Mouse (Mus musculus): ENCODE results near the gene Efemp1. TPM values are rescaled to one million over a fixed set of nuclear protein-coding genes. Genes with fewer than 3 reads are reported as not detected.

Gene Efemp1
- 1.0 and 2.3 TPM in 2 replicates for polyA plus RNA-seq (2014; fragmentation: Nextera tagmentation; extraction: Ambion mirVana)

GRCm38 (mm10) chr11:28853102-28853800, at the start of gene Efemp1:
Gene Efemp1 (plus strand): TSS chr11:28853204.
- Histone ChIP-seq H3K9me3 (ENCODE audit: control insufficient read depth, low read length) (no peaks in the 10 kb centered on the region), H3K9ac (replicated peaks; ENCODE audit: low read depth, low read length) (no peak within 1 kb of the TSS), H3K27ac (ENCODE audit: low read depth, low read length) (no peak within 1 kb of the TSS), H3K4me2 (ENCODE audit: low read depth, low read length) (peak within 1 kb of the TSS; percentile 54), H3K27me3 (ENCODE audit: control insufficient read depth, insufficient read depth, low read length) (peaks cover 6% of the 10 kb centered on the region), H3K36me3 (ENCODE audit: control insufficient read depth, insufficient read depth, low read length) (no peaks in the 10 kb centered on the region), H3K4me3 (ENCODE audit: low read depth, low read length) (peak within 1 kb of the TSS; percentile 29), H3K4me1 (ENCODE audit: control insufficient read depth, insufficient read depth, low read length) (no peaks in the 10 kb centered on the region)
- peak; percentile 65; the same call in 1 of the 2 replicates for ATAC-seq (ENCODE audit: low read depth)
- WGBS = under 1% methylated on average over 30 of the region's 30 CpGs

- Histone ChIP-seq H3K36me3 (ENCODE audit: control insufficient read depth, insufficient read depth, low read length) (no peaks in the 10 kb centered on the region), H3K27ac (ENCODE audit: low read depth, low read length) (no peak overlapping the region), H3K9ac (replicated peaks; ENCODE audit: low read depth, low read length) (no peak overlapping the region), H3K27me3 (ENCODE audit: control insufficient read depth, insufficient read depth, low read length) (no peaks in the 10 kb centered on the region), H3K4me1 (ENCODE audit: control insufficient read depth, insufficient read depth, low read length) (no peaks in the 10 kb centered on the region), H3K4me2 (ENCODE audit: low read depth, low read length) (no peak overlapping the region), H3K4me3 (ENCODE audit: low read depth, low read length) (no peak overlapping the region), H3K9me3 (ENCODE audit: control insufficient read depth, low read length) (no peaks in the 10 kb centered on the region)
- 64% methylated on average over 3 of the region's 3 CpGs for WGBS
- ATAC-seq (ENCODE audit: low read depth) = no peak
Measured at GRCm38 (mm10) chr11:28808685-28809084, 44.3 kb upstream of the Efemp1 start.

- H3K4me1 ChIP-seq (ENCODE audit: control insufficient read depth, insufficient read depth, low read length) = no peaks in the 10 kb centered on the region
- no peak overlapping the region for H3K27ac ChIP-seq (ENCODE audit: low read depth, low read length)
- no peak for ATAC-seq (ENCODE audit: low read depth)
- H3K4me3 ChIP-seq (ENCODE audit: low read depth, low read length) = no peak overlapping the region
- 87% methylated on average over 2 of the region's 2 CpGs for WGBS
- no peak overlapping the region for H3K9ac ChIP-seq (replicated peaks; ENCODE audit: low read depth, low read length)
- H3K9me3 ChIP-seq (ENCODE audit: control insufficient read depth, low read length) = no peaks in the 10 kb centered on the region
- H3K36me3 ChIP-seq (ENCODE audit: control insufficient read depth, insufficient read depth, low read length) = no peaks in the 10 kb centered on the region
- H3K4me2 ChIP-seq (ENCODE audit: low read depth, low read length) = no peak overlapping the region
- no peaks in the 10 kb centered on the region for H3K27me3 ChIP-seq (ENCODE audit: control insufficient read depth, insufficient read depth, low read length)
Measured at GRCm38 (mm10) chr11:28811874-28812273, 41.1 kb upstream of the Efemp1 start.

GRCm38 (mm10) chr11:28812564-28812963, 40.4 kb upstream of the Efemp1 start:
- Histone ChIP-seq H3K4me2 (ENCODE audit: low read depth, low read length) (no peak overlapping the region), H3K4me1 (ENCODE audit: control insufficient read depth, insufficient read depth, low read length) (no peaks in the 10 kb centered on the region), H3K27ac (ENCODE audit: low read depth, low read length) (no peak overlapping the region), H3K9ac (replicated peaks; ENCODE audit: low read depth, low read length) (no peak overlapping the region), H3K9me3 (ENCODE audit: control insufficient read depth, low read length) (no peaks in the 10 kb centered on the region), H3K4me3 (ENCODE audit: low read depth, low read length) (no peak overlapping the region), H3K27me3 (ENCODE audit: control insufficient read depth, insufficient read depth, low read length) (no peaks in the 10 kb centered on the region), H3K36me3 (ENCODE audit: control insufficient read depth, insufficient read depth, low read length) (no peaks in the 10 kb centered on the region)
- 69% methylated on average over 2 of the region's 2 CpGs for WGBS
- ATAC-seq (ENCODE audit: low read depth) = no peak

- no peak for ATAC-seq (ENCODE audit: low read depth)
- Histone ChIP-seq H3K36me3 (ENCODE audit: control insufficient read depth, insufficient read depth, low read length) (no peaks in the 10 kb centered on the region), H3K9ac (replicated peaks; ENCODE audit: low read depth, low read length) (no peak overlapping the region), H3K27ac (ENCODE audit: low read depth, low read length) (no peak overlapping the region), H3K27me3 (ENCODE audit: control insufficient read depth, insufficient read depth, low read length) (no peaks in the 10 kb centered on the region), H3K9me3 (ENCODE audit: control insufficient read depth, low read length) (no peaks in the 10 kb centered on the region), H3K4me3 (ENCODE audit: low read depth, low read length) (no peak overlapping the region), H3K4me2 (ENCODE audit: low read depth, low read length) (no peak overlapping the region), H3K4me1 (ENCODE audit: control insufficient read depth, insufficient read depth, low read length) (no peaks in the 10 kb centered on the region)
- 80% methylated on average over 4 of the region's 4 CpGs for WGBS
Measured at GRCm38 (mm10) chr11:28817405-28817804, 35.6 kb upstream of the Efemp1 start.

GRCm38 (mm10) chr11:28826950-28827349, 26.1 kb upstream of the Efemp1 start:
- WGBS = 88% methylated on average over 2 of the region's 2 CpGs
- Histone ChIP-seq H3K27ac (ENCODE audit: low read depth, low read length) (no peak overlapping the region), H3K9ac (replicated peaks; ENCODE audit: low read depth, low read length) (no peak overlapping the region), H3K4me2 (ENCODE audit: low read depth, low read length) (no peak overlapping the region), H3K9me3 (ENCODE audit: control insufficient read depth, low read length) (no peaks in the 10 kb centered on the region), H3K36me3 (ENCODE audit: control insufficient read depth, insufficient read depth, low read length) (no peaks in the 10 kb centered on the region), H3K27me3 (ENCODE audit: control insufficient read depth, insufficient read depth, low read length) (no peaks in the 10 kb centered on the region), H3K4me1 (ENCODE audit: control insufficient read depth, insufficient read depth, low read length) (no peaks in the 10 kb centered on the region), H3K4me3 (ENCODE audit: low read depth, low read length) (no peak overlapping the region)
- ATAC-seq (ENCODE audit: low read depth) = no peak

- no peaks in the 10 kb centered on the region for H3K9me3 ChIP-seq (ENCODE audit: control insufficient read depth, low read length)
- no peak overlapping the region for H3K9ac ChIP-seq (replicated peaks; ENCODE audit: low read depth, low read length)
- ATAC-seq (ENCODE audit: low read depth) = no peak
- WGBS = 42% methylated on average over 3 of the region's 3 CpGs
- H3K4me3 ChIP-seq (ENCODE audit: low read depth, low read length) = no peak overlapping the region
- no peaks in the 10 kb centered on the region for H3K27me3 ChIP-seq (ENCODE audit: control insufficient read depth, insufficient read depth, low read length)
- H3K36me3 ChIP-seq (ENCODE audit: control insufficient read depth, insufficient read depth, low read length) = no peaks in the 10 kb centered on the region
- no peak overlapping the region for H3K4me2 ChIP-seq (ENCODE audit: low read depth, low read length)
- no peak overlapping the region for H3K27ac ChIP-seq (ENCODE audit: low read depth, low read length)
- no peaks in the 10 kb centered on the region for H3K4me1 ChIP-seq (ENCODE audit: control insufficient read depth, insufficient read depth, low read length)
Measured at GRCm38 (mm10) chr11:28833809-28834208, 19.2 kb upstream of the Efemp1 start.

- no peak for ATAC-seq (ENCODE audit: low read depth)
- H3K36me3 ChIP-seq (ENCODE audit: control insufficient read depth, insufficient read depth, low read length) = no peaks in the 10 kb centered on the region
- no peak overlapping the region for H3K4me3 ChIP-seq (ENCODE audit: low read depth, low read length)
- H3K27ac ChIP-seq (ENCODE audit: low read depth, low read length) = no peak overlapping the region
- no peaks in the 10 kb centered on the region for H3K27me3 ChIP-seq (ENCODE audit: control insufficient read depth, insufficient read depth, low read length)
- no peaks in the 10 kb centered on the region for H3K9me3 ChIP-seq (ENCODE audit: control insufficient read depth, low read length)
- no peaks in the 10 kb centered on the region for H3K4me1 ChIP-seq (ENCODE audit: control insufficient read depth, insufficient read depth, low read length)
- H3K4me2 ChIP-seq (ENCODE audit: low read depth, low read length) = no peak overlapping the region
- H3K9ac ChIP-seq (replicated peaks; ENCODE audit: low read depth, low read length) = no peak overlapping the region
Measured at GRCm38 (mm10) chr11:28835141-28835540, 17.9 kb upstream of the Efemp1 start.

- Histone ChIP-seq H3K27me3 (ENCODE audit: control insufficient read depth, insufficient read depth, low read length) (peaks cover 6% of the 10 kb centered on the region), H3K9me3 (ENCODE audit: control insufficient read depth, low read length) (no peaks in the 10 kb centered on the region), H3K4me1 (ENCODE audit: control insufficient read depth, insufficient read depth, low read length) (no peaks in the 10 kb centered on the region), H3K4me2 (ENCODE audit: low read depth, low read length) (no peak overlapping the region), H3K27ac (ENCODE audit: low read depth, low read length) (no peak overlapping the region), H3K4me3 (ENCODE audit: low read depth, low read length) (no peak overlapping the region), H3K9ac (replicated peaks; ENCODE audit: low read depth, low read length) (no peak overlapping the region), H3K36me3 (ENCODE audit: control insufficient read depth, insufficient read depth, low read length) (no peaks in the 10 kb centered on the region)
- ATAC-seq (ENCODE audit: low read depth) = no peak
Measured at GRCm38 (mm10) chr11:28849841-28850240, 3.2 kb upstream of the Efemp1 start.

Measured in neural tube, embryonic 14.5 days (tissue).